Mouse (Mus musculus) c-Kit-negative CD71-positive TER-119-positive erythroid progenitor cells, embryonic 14.5 days (primary cell): ENCODE results near the gene Gm8220.
"Not testable (repeated sequence)": the region's sequence is repeated elsewhere in the genome, so short reads cannot be mapped to it uniquely, and the experiment has no call there.

Source experiments
- DNase-seq: peaks from one replicate; pipeline ENCODE4 v3.0.0-alpha.2; 2013; ENCODE audit warnings: low read depth, low spot score

Gm8220 gene

GRCm38 (mm10) chr14:44285280-44285679 is at the start of gene Gm8220:
Gene Gm8220 (plus strand): TSS chr14:44285580.
- not testable (repeated sequence) for DNase-seq

- no peak for DNase-seq
Observed at GRCm38 (mm10) chr14:44248039-44248438, 37.3 kb upstream of the Gm8220 start.

- DNase-seq = not testable (repeated sequence)
Observed at GRCm38 (mm10) chr14:44312049-44312448, 26.7 kb downstream of the Gm8220 start.

- DNase-seq = not testable (repeated sequence)
Observed at GRCm38 (mm10) chr14:44338484-44338883, 53.1 kb downstream of the Gm8220 start, which contains the start of gene Gm5930. Gene Gm5930 (minus strand): TSS chr14:44338584.
